Mouse (Mus musculus) lung, embryonic 16.5 days (tissue): ENCODE data around the gene Ccdc42. TPM values are rescaled to one million over a fixed set of nuclear protein-coding genes. Genes with fewer than 3 reads are reported as not detected.

Experiments
- ATAC-seq: fragments of 200-750 bp; cut with Nextera tagmentation; 2 replicates; pipeline ENCODE4 v1.8.0; 2017; ENCODE audit warnings: low read depth, mild to moderate bottlenecking, moderate library complexity
- H3K27ac ChIP-seq: fragments of 300-500 bp; sonication (generic); 2 replicates; pipeline ENCODE4 v1.5.1; 2014; ENCODE audit warnings: mild to moderate bottlenecking, control low read depth, low read length
- H3K27me3 ChIP-seq: fragments of 300-500 bp; sonication (generic); 2 replicates; pipeline ENCODE4 v1.6.1; 2014; ENCODE audit warnings: low read depth, low read length, mixed read lengths; ENCODE audit not compliant: control insufficient read depth, insufficient read depth
- H3K36me3 ChIP-seq: fragments of 300-500 bp; sonication (generic); 2 replicates; pipeline ENCODE4 v1.6.1; 2014; ENCODE audit warnings: low read length; ENCODE audit not compliant: control insufficient read depth, insufficient read depth
- H3K4me1 ChIP-seq: fragments of 300-500 bp; sonication (generic); replicated peaks from 2 replicates; pipeline ENCODE4 v1.6.1; 2014; ENCODE audit warnings: low read length, mixed read lengths; ENCODE audit not compliant: control insufficient read depth, insufficient read depth
- H3K4me2 ChIP-seq: fragments of 300-500 bp; sonication (generic); 2 replicates; pipeline ENCODE4 v1.6.1; 2014; ENCODE audit warnings: low read depth, low read length, control low read depth
- H3K4me3 ChIP-seq: fragments of 300-500 bp; sonication (generic); 2 replicates; pipeline ENCODE4 v1.5.1; 2014; ENCODE audit warnings: mild to moderate bottlenecking, low read length, control low read depth
- H3K9ac ChIP-seq: fragments of 300-500 bp; sonication (generic); 2 replicates; pipeline ENCODE4 v1.6.1; 2014; ENCODE audit warnings: low read length, control low read depth
- H3K9me3 ChIP-seq: fragments of 300-500 bp; sonication (generic); 2 replicates; pipeline ENCODE4 v1.6.1; 2016; ENCODE audit warnings: low read length; ENCODE audit not compliant: control insufficient read depth
- WGBS: fragments of 180-500 bp; shearing (Covaris S2); extraction: QIAGEN DNeasy Blood & Tissue Kit; methylation state at CpG from one replicate; pipeline ENCODE4 v1.1.7; 2014; 5-methylcytosine and 5-hydroxymethylcytosine counted together
- polyA plus RNA-seq: library from polyadenylated mRNA; unstranded; fragments of >200 nt; fragmentation: Nextera tagmentation; extraction: Ambion mirVana; gene quantifications from 2 replicates; pipeline ENCODE4 v1.2.1, GENCODE M21; 2015

The Ccdc42 gene
- polyA plus RNA-seq, 1 experiment from 2014 or later, result 1.1 TPM

GRCm38 (mm10) chr11:68579462-68579881, 7.3 kb upstream of the Ccdc42 start:
- Histone ChIP-seq H3K36me3 (no peaks in the 10 kb centered on the region), H3K27ac (no peak overlapping the region), H3K4me1 (peaks cover 4% of the 10 kb centered on the region), H3K4me3 (no peak overlapping the region), H3K27me3 (no peaks in the 10 kb centered on the region), H3K9ac (no peak overlapping the region), H3K9me3 (no peaks in the 10 kb centered on the region), H3K4me2 (no peak overlapping the region)
- WGBS, result 23% methylated on average over 9 of the region's 9 CpGs
- ATAC-seq, result peak; percentile 32; the same call in 1 of the 2 replicates

GRCm38 (mm10) chr11:68580566-68580965, 6.3 kb upstream of the Ccdc42 start:
- no peaks in the 10 kb centered on the region for H3K27me3 ChIP-seq
- H3K4me2 ChIP-seq, result no peak overlapping the region
- no peaks in the 10 kb centered on the region for H3K36me3 ChIP-seq
- no peak for ATAC-seq
- H3K9ac ChIP-seq, result no peak overlapping the region
- H3K27ac ChIP-seq, result no peak overlapping the region
- no peaks in the 10 kb centered on the region for H3K9me3 ChIP-seq
- no peak overlapping the region for H3K4me3 ChIP-seq
- H3K4me1 ChIP-seq, result peaks cover 4% of the 10 kb centered on the region
- WGBS, result 73% methylated on average over 6 of the region's 6 CpGs

GRCm38 (mm10) chr11:68583225-68583624, 3.6 kb upstream of the Ccdc42 start:
- ATAC-seq, result peak; percentile 32; the same call in 1 of the 2 replicates
- H3K4me2 ChIP-seq, result no peak overlapping the region
- H3K4me3 ChIP-seq, result no peak overlapping the region
- WGBS, result 71% methylated on average over 13 of the region's 13 CpGs
- H3K9me3 ChIP-seq, result no peaks in the 10 kb centered on the region
- H3K27ac ChIP-seq, result no peak overlapping the region
- H3K9ac ChIP-seq, result no peak overlapping the region
- peaks cover 4% of the 10 kb centered on the region for H3K4me1 ChIP-seq
- H3K27me3 ChIP-seq, result no peaks in the 10 kb centered on the region
- no peaks in the 10 kb centered on the region for H3K36me3 ChIP-seq

DNA sequence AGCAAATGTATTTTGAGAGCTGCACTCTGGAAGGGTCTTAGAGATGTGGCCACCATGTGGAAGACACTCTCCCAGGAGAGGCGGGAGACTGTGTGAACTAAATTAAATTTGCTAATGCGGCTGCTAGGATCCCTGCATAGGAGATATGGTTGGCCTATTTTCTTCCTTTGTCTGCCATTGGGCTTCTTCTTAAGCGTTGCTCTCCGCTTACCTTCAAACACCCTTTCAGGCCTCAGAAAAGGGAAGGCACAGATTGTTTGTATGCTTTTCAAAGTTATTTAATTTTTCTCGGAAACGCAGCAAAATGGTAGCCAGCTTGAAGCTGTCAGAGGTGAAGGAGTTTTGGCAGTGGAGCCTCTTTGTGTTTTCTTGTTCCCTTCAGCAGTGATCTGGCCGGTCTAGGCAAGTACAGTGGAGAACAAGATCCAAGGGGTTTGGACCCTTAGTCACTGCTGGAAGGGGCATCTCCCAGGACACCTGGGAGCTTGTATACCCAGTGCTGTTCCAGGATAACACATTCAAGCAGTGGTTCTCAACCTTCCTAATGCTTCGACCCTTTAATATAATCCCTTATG, 2.8 kb upstream of the Ccdc42 start:
- no peak overlapping the region for H3K9ac ChIP-seq
- no peaks in the 10 kb centered on the region for H3K27me3 ChIP-seq
- peak overlapping the region; percentile 36; the same call in 1 of the 2 replicates for H3K27ac ChIP-seq
- no peaks in the 10 kb centered on the region for H3K36me3 ChIP-seq
- no peak overlapping the region for H3K4me3 ChIP-seq
- H3K4me2 ChIP-seq, result no peak overlapping the region
- 60% methylated on average over 8 of the region's 8 CpGs for WGBS
- no peaks in the 10 kb centered on the region for H3K9me3 ChIP-seq
- ATAC-seq, result 0 out of 2 replicates have a peak, but pooled peaks have one; percentile 24
- H3K4me1 ChIP-seq, result peaks cover 4% of the 10 kb centered on the region

DNA sequence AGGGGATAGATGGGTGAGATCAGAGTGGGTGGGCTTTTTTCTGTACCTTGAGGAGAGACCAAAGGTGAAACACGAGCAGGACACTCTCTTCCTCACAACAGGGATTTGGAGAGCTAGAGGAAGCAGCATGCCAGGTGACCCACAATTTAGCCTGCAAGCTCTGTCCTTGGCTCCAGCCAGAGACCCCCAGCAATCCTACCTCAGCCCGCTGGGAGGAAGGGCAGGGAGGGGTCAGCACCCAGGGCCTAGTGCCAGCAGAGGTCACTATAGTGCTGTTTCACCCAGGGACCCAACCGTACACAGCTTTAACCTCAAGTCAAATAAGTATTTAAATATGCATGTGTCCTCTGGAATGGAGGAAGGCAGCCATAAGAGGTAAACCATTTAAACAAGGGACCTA, 931 bp upstream of the Ccdc42 start:
- Histone ChIP-seq H3K9ac (no peak overlapping the region), H3K36me3 (no peaks in the 10 kb centered on the region), H3K4me1 (peaks cover 14% of the 10 kb centered on the region), H3K27me3 (no peaks in the 10 kb centered on the region), H3K27ac (no peak overlapping the region), H3K4me2 (no peak overlapping the region), H3K4me3 (no peak overlapping the region), H3K9me3 (no peaks in the 10 kb centered on the region)
- 30% methylated on average over 3 of the region's 3 CpGs for WGBS
- ATAC-seq, result no peak

DNA sequence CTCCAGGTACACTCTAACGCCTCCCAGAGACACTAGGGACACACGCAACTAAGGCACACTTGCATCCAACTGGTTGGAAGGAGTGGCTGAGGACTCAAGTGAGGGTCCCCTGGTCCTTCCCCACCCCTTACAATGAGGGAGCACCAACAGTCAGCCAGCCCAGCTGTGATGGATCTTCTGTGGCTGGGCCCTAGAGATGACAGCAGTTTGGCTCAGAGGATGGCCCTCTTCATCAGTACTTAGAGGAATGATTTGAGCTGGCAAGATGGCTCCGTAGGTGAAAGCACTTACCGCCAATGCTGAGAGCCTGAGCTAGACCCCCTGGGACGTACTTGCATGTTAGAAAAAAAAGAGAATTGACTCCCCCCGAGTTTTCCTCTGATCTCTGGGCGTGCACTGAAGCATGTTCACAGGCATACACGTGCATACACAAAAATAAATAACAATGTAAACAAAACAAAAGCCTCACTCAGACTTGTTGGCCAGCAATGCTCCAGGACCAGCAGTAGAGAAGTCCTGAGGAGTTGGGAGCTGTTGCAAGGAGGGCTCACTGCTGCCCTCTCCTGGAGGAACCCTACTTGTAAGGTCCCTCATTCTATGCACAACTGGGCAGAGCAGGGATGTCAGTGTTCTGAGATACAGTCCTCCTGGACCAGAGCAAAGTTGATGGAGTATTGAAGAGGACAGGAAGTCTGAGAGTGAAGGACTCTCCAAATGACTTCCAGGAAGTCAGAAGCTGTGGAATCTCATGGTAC, 2.4 kb downstream of the Ccdc42 start:
- H3K9ac ChIP-seq, result no peak overlapping the region
- no peaks in the 10 kb centered on the region for H3K27me3 ChIP-seq
- WGBS, result 58% methylated on average over 8 of the region's 8 CpGs
- H3K4me2 ChIP-seq, result no peak overlapping the region
- peak; percentile 85 for ATAC-seq
- peaks cover 16% of the 10 kb centered on the region for H3K4me1 ChIP-seq
- H3K27ac ChIP-seq, result no peak overlapping the region
- no peak overlapping the region for H3K4me3 ChIP-seq
- H3K36me3 ChIP-seq, result no peaks in the 10 kb centered on the region
- H3K9me3 ChIP-seq, result no peaks in the 10 kb centered on the region

- Histone ChIP-seq H3K36me3 (no peaks in the 10 kb centered on the region), H3K9me3 (no peaks in the 10 kb centered on the region), H3K4me1 (peaks cover 15% of the 10 kb centered on the region), H3K9ac (no peak overlapping the region), H3K27ac (no peak overlapping the region), H3K27me3 (no peaks in the 10 kb centered on the region), H3K4me2 (no peak overlapping the region), H3K4me3 (no peak overlapping the region)
- no peak for ATAC-seq
- 34% methylated on average over 5 of the region's 5 CpGs for WGBS
These were observed 4.9 kb downstream of the Ccdc42 start for GRCm38 (mm10) chr11:68591708-68592107.

- H3K36me3 ChIP-seq, result no peaks in the 10 kb centered on the region
- peaks cover 15% of the 10 kb centered on the region for H3K4me1 ChIP-seq
- ATAC-seq, result no peak
- H3K9me3 ChIP-seq, result no peaks in the 10 kb centered on the region
- no peak overlapping the region for H3K9ac ChIP-seq
- H3K4me3 ChIP-seq, result no peak overlapping the region
- 68% methylated on average over 3 of the region's 3 CpGs for WGBS
- H3K27me3 ChIP-seq, result no peaks in the 10 kb centered on the region
- H3K4me2 ChIP-seq, result no peak overlapping the region
- no peak overlapping the region for H3K27ac ChIP-seq
These were observed 6.4 kb downstream of the Ccdc42 start for GRCm38 (mm10) chr11:68593247-68593646.

GRCm38 (mm10) chr11:68597912-68598311, 11.1 kb downstream of the Ccdc42 start:
- peaks cover 38% of the 10 kb centered on the region for H3K4me1 ChIP-seq
- no peaks in the 10 kb centered on the region for H3K36me3 ChIP-seq
- no peak overlapping the region for H3K9ac ChIP-seq
- no peak overlapping the region for H3K27ac ChIP-seq
- H3K9me3 ChIP-seq, result no peaks in the 10 kb centered on the region
- H3K27me3 ChIP-seq, result no peaks in the 10 kb centered on the region
- ATAC-seq, result no peak
- no peak overlapping the region for H3K4me2 ChIP-seq
- no peak overlapping the region for H3K4me3 ChIP-seq
- WGBS, result 78% methylated on average over 2 of the region's 2 CpGs
